Mouse (Mus musculus): ENCODE results near the gene Ephb2.

- TF ChIP-seq GATA1 (IDR thresholded peaks at IDR 0.05; ENCODE audit: borderline replicate concordance, low read length) (no peak), FLI1 (IDR thresholded peaks at IDR 0.05; ENCODE audit: low read length) (no peak)
Observed at GRCm38 (mm10) chr4:136797677-136798569, 37.9 kb downstream of the Ephb2 start.
